Mouse (Mus musculus): ENCODE measurements around the gene Baiap2.

DNA sequence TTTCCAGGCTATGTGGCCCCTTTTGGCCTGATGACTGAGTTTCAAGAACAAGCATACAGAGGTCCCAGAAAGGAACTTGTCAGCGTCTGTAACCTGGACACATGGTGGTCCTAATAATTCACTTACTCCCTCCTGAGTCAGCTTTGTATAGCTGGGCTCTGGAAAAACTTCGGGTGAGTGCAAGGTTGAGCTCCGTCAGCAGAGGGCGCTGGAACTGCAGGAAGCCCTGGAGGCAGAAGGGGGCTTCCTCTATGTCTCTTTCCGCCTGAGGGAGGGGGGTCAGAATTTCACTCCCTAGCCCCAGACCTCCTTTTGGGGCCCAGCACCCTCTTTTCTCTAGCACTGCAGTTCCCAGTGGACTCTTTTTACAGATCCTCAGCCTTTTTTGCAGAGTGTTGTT, 33.1 kb upstream of the Baiap2 start:
- TF ChIP-seq CTCF (IDR thresholded peaks at IDR 0.05), result peak; percentile 93
- no peak for TF ChIP-seq POLR2A (IDR thresholded peaks at IDR 0.05; ENCODE audit: insufficient read depth, low read depth, low read length)

All from heart, adult 2 months (tissue).